Mouse (Mus musculus): Measurements from ENCODE around the gene Fchsd2. TPM values are rescaled to one million over a fixed set of nuclear protein-coding genes. Genes with fewer than 3 reads are reported as not detected.
A peak's percentile ranks its signal among the peaks of the same experiment; 100 is the strongest.

Fchsd2 gene
- polyA plus RNA-seq, 1 experiment from 2014 or later, result 51.6 TPM

GRCm38 (mm10) chr7:101107073-101107810 is 14.6 kb downstream of the Fchsd2 start:
- no peaks in the 10 kb centered on the region for H3K9me3 ChIP-seq (ENCODE audit: control insufficient read depth, low read length)
- H3K27ac ChIP-seq (ENCODE audit: low read depth, low read length), result peak overlapping the region; percentile 99
- 39% methylated on average over 5 of the region's 5 CpGs for WGBS
- ATAC-seq (ENCODE audit: low read depth), result no peak
- peak overlapping the region; percentile 87 for H3K4me3 ChIP-seq (ENCODE audit: low read depth, low read length)
- peak overlapping the region; percentile 86; the same call in 1 of the 2 replicates for H3K9ac ChIP-seq (replicated peaks; ENCODE audit: low read depth, low read length)
- peaks cover 4% of the 10 kb centered on the region; the same call in 1 of the 2 replicates for H3K36me3 ChIP-seq (ENCODE audit: control insufficient read depth, insufficient read depth, low read length)
- peak overlapping the region; percentile 86 for H3K4me2 ChIP-seq (ENCODE audit: low read depth, low read length)
- H3K27me3 ChIP-seq (ENCODE audit: control insufficient read depth, insufficient read depth, low read length), result no peaks in the 10 kb centered on the region; the same call in 1 of the 2 replicates
- H3K4me1 ChIP-seq (ENCODE audit: control insufficient read depth, insufficient read depth, low read length), result peaks cover 15% of the 10 kb centered on the region

- Histone ChIP-seq H3K27ac (ENCODE audit: low read depth, low read length) (peak overlapping the region; percentile 99), H3K9ac (replicated peaks; ENCODE audit: low read depth, low read length) (peak overlapping the region; percentile 86), H3K9me3 (ENCODE audit: control insufficient read depth, low read length) (no peaks in the 10 kb centered on the region), H3K4me3 (ENCODE audit: low read depth, low read length) (peak overlapping the region; percentile 87), H3K27me3 (ENCODE audit: control insufficient read depth, insufficient read depth, low read length) (no peaks in the 10 kb centered on the region; the same call in 1 of the 2 replicates), H3K4me1 (ENCODE audit: control insufficient read depth, insufficient read depth, low read length) (peaks cover 15% of the 10 kb centered on the region), H3K36me3 (ENCODE audit: control insufficient read depth, insufficient read depth, low read length) (peaks cover 4% of the 10 kb centered on the region; the same call in 1 of the 2 replicates), H3K4me2 (ENCODE audit: low read depth, low read length) (peak overlapping the region; percentile 86)
- WGBS, result 0% methylated on average over 43 of the region's 75 CpGs
- ATAC-seq (ENCODE audit: low read depth), result peak; percentile 97
These were observed 15.4 kb downstream of the Fchsd2 start for GRCm38 (mm10) chr7:101107968-101108652.

GRCm38 (mm10) chr7:101108653-101109005 is 16.0 kb downstream of the Fchsd2 start:
- Histone ChIP-seq H3K27ac (ENCODE audit: low read depth, low read length) (peak overlapping the region; percentile 99), H3K4me1 (ENCODE audit: control insufficient read depth, insufficient read depth, low read length) (peaks cover 15% of the 10 kb centered on the region), H3K27me3 (ENCODE audit: control insufficient read depth, insufficient read depth, low read length) (no peaks in the 10 kb centered on the region; the same call in 1 of the 2 replicates), H3K4me2 (ENCODE audit: low read depth, low read length) (peak overlapping the region; percentile 86), H3K4me3 (ENCODE audit: low read depth, low read length) (peak overlapping the region; percentile 87), H3K9ac (replicated peaks; ENCODE audit: low read depth, low read length) (peak overlapping the region; percentile 86), H3K9me3 (ENCODE audit: control insufficient read depth, low read length) (no peaks in the 10 kb centered on the region), H3K36me3 (ENCODE audit: control insufficient read depth, insufficient read depth, low read length) (peaks cover 4% of the 10 kb centered on the region; the same call in 1 of the 2 replicates)
- ATAC-seq (ENCODE audit: low read depth), result peak; percentile 73; the same call in 1 of the 2 replicates
- under 1% methylated on average over 21 of the region's 35 CpGs for WGBS

GRCm38 (mm10) chr7:101109006-101109855 is 16.6 kb downstream of the Fchsd2 start:
- H3K4me2 ChIP-seq (ENCODE audit: low read depth, low read length), result peak overlapping the region; percentile 86
- no peaks in the 10 kb centered on the region for H3K9me3 ChIP-seq (ENCODE audit: control insufficient read depth, low read length)
- under 1% methylated on average over 47 of the region's 47 CpGs for WGBS
- H3K36me3 ChIP-seq (ENCODE audit: control insufficient read depth, insufficient read depth, low read length), result peaks cover 4% of the 10 kb centered on the region; the same call in 1 of the 2 replicates
- no peaks in the 10 kb centered on the region; the same call in 1 of the 2 replicates for H3K27me3 ChIP-seq (ENCODE audit: control insufficient read depth, insufficient read depth, low read length)
- ATAC-seq (ENCODE audit: low read depth), result peak; percentile 28
- H3K4me3 ChIP-seq (ENCODE audit: low read depth, low read length), result peak overlapping the region; percentile 87
- peak overlapping the region; percentile 99 for H3K27ac ChIP-seq (ENCODE audit: low read depth, low read length)
- peaks cover 15% of the 10 kb centered on the region for H3K4me1 ChIP-seq (ENCODE audit: control insufficient read depth, insufficient read depth, low read length)
- peak overlapping the region; percentile 86 for H3K9ac ChIP-seq (replicated peaks; ENCODE audit: low read depth, low read length)

- no peak for ATAC-seq (ENCODE audit: low read depth)
- Histone ChIP-seq H3K27ac (ENCODE audit: low read depth, low read length) (peak overlapping the region; percentile 99), H3K4me1 (ENCODE audit: control insufficient read depth, insufficient read depth, low read length) (peaks cover 15% of the 10 kb centered on the region), H3K9ac (replicated peaks; ENCODE audit: low read depth, low read length) (peak overlapping the region; percentile 86), H3K9me3 (ENCODE audit: control insufficient read depth, low read length) (no peaks in the 10 kb centered on the region), H3K4me3 (ENCODE audit: low read depth, low read length) (peak overlapping the region; percentile 87), H3K27me3 (ENCODE audit: control insufficient read depth, insufficient read depth, low read length) (no peaks in the 10 kb centered on the region; the same call in 1 of the 2 replicates), H3K4me2 (ENCODE audit: low read depth, low read length) (peak overlapping the region; percentile 86), H3K36me3 (ENCODE audit: control insufficient read depth, insufficient read depth, low read length) (peaks cover 4% of the 10 kb centered on the region; the same call in 1 of the 2 replicates)
- WGBS, result 9% methylated on average over 8 of the region's 8 CpGs
These were observed 17.2 kb downstream of the Fchsd2 start for GRCm38 (mm10) chr7:101109856-101110350.

- no peak overlapping the region for H3K27ac ChIP-seq (ENCODE audit: low read depth, low read length)
- peaks cover 7% of the 10 kb centered on the region for H3K4me1 ChIP-seq (ENCODE audit: control insufficient read depth, insufficient read depth, low read length)
- H3K4me2 ChIP-seq (ENCODE audit: low read depth, low read length), result no peak overlapping the region
- H3K36me3 ChIP-seq (ENCODE audit: control insufficient read depth, insufficient read depth, low read length), result peaks cover 19% of the 10 kb centered on the region; the same call in 1 of the 2 replicates
- H3K27me3 ChIP-seq (ENCODE audit: control insufficient read depth, insufficient read depth, low read length), result no peaks in the 10 kb centered on the region; the same call in 1 of the 2 replicates
- no peak overlapping the region for H3K4me3 ChIP-seq (ENCODE audit: low read depth, low read length)
- no peak for ATAC-seq (ENCODE audit: low read depth)
- H3K9me3 ChIP-seq (ENCODE audit: control insufficient read depth, low read length), result no peaks in the 10 kb centered on the region
- no peak overlapping the region for H3K9ac ChIP-seq (replicated peaks; ENCODE audit: low read depth, low read length)
- WGBS, result 94% methylated on average over 3 of the region's 3 CpGs
These were observed 20.7 kb downstream of the Fchsd2 start for GRCm38 (mm10) chr7:101113410-101113809.

- 100% methylated on average over 1 of the region's 1 CpGs for WGBS
- H3K36me3 ChIP-seq (ENCODE audit: control insufficient read depth, insufficient read depth, low read length), result peaks cover 19% of the 10 kb centered on the region; the same call in 1 of the 2 replicates
- no peaks in the 10 kb centered on the region for H3K9me3 ChIP-seq (ENCODE audit: control insufficient read depth, low read length)
These were observed 21.7 kb downstream of the Fchsd2 start for GRCm38 (mm10) chr7:101114328-101114727.

GRCm38 (mm10) chr7:101119391-101119790 is 26.7 kb downstream of the Fchsd2 start:
- Histone ChIP-seq H3K36me3 (ENCODE audit: control insufficient read depth, insufficient read depth, low read length) (0 out of 2 replicates have a peak, but pooled peaks cover 19% of the 10 kb centered on the region), H3K4me3 (ENCODE audit: low read depth, low read length) (no peak overlapping the region), H3K27ac (ENCODE audit: low read depth, low read length) (no peak overlapping the region), H3K27me3 (ENCODE audit: control insufficient read depth, insufficient read depth, low read length) (no peaks in the 10 kb centered on the region), H3K9ac (replicated peaks; ENCODE audit: low read depth, low read length) (no peak overlapping the region), H3K4me2 (ENCODE audit: low read depth, low read length) (no peak overlapping the region), H3K4me1 (ENCODE audit: control insufficient read depth, insufficient read depth, low read length) (no peaks in the 10 kb centered on the region), H3K9me3 (ENCODE audit: control insufficient read depth, low read length) (no peaks in the 10 kb centered on the region)
- WGBS, result 96% methylated on average over 7 of the region's 7 CpGs
- ATAC-seq (ENCODE audit: low read depth), result no peak

More at GRCm38 (mm10) chr7:101114328-101114727, 21.7 kb downstream of the Fchsd2 start:
- Histone ChIP-seq H3K4me2 (ENCODE audit: low read depth, low read length) (no peak overlapping the region), H3K4me1 (ENCODE audit: control insufficient read depth, insufficient read depth, low read length) (peaks cover 7% of the 10 kb centered on the region), H3K27ac (ENCODE audit: low read depth, low read length) (no peak overlapping the region), H3K9ac (replicated peaks; ENCODE audit: low read depth, low read length) (no peak overlapping the region), H3K4me3 (ENCODE audit: low read depth, low read length) (no peak overlapping the region), H3K27me3 (ENCODE audit: control insufficient read depth, insufficient read depth, low read length) (no peaks in the 10 kb centered on the region)
- ATAC-seq (ENCODE audit: low read depth), result no peak
